Mouse (Mus musculus) naive thymus-derived CD4-positive, alpha-beta T cell, adult 2 months (primary cell): ENCODE data around the gene Pdlim4.
"Not testable (repeated sequence)": the region's sequence is repeated elsewhere in the genome, so short reads cannot be mapped to it uniquely, and the experiment has no call there.

Source experiments
- DNase-seq: peaks from one replicate; pipeline ENCODE4 v3.0.0-alpha.2; 2011; ENCODE audit warnings: low read depth

Pdlim4 gene

GRCm38 (mm10) chr11:54062086-54062752 lies 6.6 kb downstream of the Pdlim4 start:
- no peak for DNase-seq

- DNase-seq: no peak
Observed at GRCm38 (mm10) chr11:54060316-54060715, 8.5 kb downstream of the Pdlim4 start.

GRCm38 (mm10) chr11:54059526-54059925 lies 9.3 kb downstream of the Pdlim4 start:
- DNase-seq: peak; percentile 15

- DNase-seq: no peak
Observed at GRCm38 (mm10) chr11:54058643-54059042, 10.2 kb downstream of the Pdlim4 start.

DNA sequence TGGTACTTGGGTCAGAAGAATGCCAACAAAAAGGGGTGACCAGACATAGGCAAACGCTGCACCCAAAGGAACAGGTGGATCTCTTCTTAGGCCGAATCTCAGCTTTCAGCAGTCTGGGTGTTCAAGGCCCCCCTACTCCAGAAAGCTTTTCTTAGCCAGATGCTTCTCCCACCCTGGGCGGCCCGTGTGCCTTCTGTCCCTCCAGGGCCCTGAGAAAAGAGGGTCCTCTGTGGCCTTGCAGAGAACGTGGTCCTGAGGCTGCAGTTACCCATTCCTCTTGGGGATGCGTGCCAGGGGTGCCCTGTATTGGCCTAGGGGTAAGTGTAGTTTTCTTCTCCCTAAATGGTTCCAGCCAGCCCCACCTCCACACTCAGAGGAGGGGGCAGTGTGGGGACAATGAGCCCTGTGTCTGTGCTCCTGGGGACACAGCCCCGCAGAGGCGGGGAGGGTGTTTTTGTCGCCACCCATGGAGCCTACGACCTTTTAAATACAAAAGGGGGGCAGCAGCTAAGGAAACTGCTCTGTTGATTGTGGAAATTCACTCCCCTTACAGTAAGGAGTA lies 10.7 kb downstream of the Pdlim4 start:
- DNase-seq: no peak

- DNase-seq: no peak
Observed at GRCm38 (mm10) chr11:54057428-54057827, 11.4 kb downstream of the Pdlim4 start.

- peak; percentile 47 for DNase-seq
Observed at GRCm38 (mm10) chr11:54056132-54056531, 12.7 kb downstream of the Pdlim4 start.

- peak; percentile 76 for DNase-seq
Observed at GRCm38 (mm10) chr11:54054257-54054656, 14.6 kb downstream of the Pdlim4 start.

GRCm38 (mm10) chr11:54053090-54053489 lies 15.7 kb downstream of the Pdlim4 start:
- no peak for DNase-seq

- no peak for DNase-seq
Observed at GRCm38 (mm10) chr11:54052128-54052527, 16.7 kb downstream of the Pdlim4 start.

GRCm38 (mm10) chr11:54051161-54051560 lies 17.7 kb downstream of the Pdlim4 start:
- no peak for DNase-seq

- DNase-seq: no peak
Observed at GRCm38 (mm10) chr11:54050205-54050604, 18.6 kb downstream of the Pdlim4 start.

GRCm38 (mm10) chr11:54040676-54041075 lies 28.1 kb downstream of the Pdlim4 start:
- no peak for DNase-seq

DNA sequence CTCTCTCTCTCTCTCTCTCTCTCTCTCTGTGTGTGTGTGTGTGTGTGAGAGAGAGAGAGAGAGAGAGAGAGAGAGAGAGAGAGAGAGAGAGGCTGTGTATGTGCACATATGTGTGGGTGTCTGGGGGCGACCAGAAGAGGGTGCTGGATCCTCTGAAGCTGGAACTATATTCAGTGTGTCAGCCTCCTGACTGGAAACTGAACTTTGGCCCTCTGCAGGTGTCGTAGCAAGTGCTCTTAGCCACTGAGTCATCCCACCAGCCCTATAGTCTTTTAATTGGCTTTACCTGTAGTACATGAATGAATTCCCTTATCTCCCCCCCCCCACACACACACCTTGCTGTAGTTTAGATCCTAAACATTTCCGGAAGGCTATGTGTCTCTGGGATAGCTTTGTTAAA lies 35.9 kb downstream of the Pdlim4 start:
- DNase-seq: not testable (repeated sequence)

DNA sequence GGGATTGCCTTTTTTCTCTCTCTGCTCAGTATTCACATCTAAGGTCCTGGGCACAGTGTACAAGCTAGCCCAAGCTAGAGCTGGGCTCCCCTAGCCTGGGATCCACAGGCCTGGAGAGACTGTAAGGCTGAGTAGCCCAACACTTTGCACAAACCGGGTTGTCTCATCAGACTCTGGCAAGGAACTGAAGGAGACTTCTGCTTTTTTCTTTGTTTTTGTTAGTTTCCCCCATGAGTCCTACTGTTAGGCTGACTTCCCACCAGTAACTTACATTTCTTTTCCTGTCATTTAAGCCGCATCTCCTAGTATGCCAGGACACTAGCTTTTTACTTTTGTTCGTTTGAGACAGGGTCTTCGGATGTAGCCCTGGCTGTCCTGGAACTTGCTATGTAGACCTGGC lies 39.8 kb downstream of the Pdlim4 start:
- DNase-seq: no peak

DNA sequence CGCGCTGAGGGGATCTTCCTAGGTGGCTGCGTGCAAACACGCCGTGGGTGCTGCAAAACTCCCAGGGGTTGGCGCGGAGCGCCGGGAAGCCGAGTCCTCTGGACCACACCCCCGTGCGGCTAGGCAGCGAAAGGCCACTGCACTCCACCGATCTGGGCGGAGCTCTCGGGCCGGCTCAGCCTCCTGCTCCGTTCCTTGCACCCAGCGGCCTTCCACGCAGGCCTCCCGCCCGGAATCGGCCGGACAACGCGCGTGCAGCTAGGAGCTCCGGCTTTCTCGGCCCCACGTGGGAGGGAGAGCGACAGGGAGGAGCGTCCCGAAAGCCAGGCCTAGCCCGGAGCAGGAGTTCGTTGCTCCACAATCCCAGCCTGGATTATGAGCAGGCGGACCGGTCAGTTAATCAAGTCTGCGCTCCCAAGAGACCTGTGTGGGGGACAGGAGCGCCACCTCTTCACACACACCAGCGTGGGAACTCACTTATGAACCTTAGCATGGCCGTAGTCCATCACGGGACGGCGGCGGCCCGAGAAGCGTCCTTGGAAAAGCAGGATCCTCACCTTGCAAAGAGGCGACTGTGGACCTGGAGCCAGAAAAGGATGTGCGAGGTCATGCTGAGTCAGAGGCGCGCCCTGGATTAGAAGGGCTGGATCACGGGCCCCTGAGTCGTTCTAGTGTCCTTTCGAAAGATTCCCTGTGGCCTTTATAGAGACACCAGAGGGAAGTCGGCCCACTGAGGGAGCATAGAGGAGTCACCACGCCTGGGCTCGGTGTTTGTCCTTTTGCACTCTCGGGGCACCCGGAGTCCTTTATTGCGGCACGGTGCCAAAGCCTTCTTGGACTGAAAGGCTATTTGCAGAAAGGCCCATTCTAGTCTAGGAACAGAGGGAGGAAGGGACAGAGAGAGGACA lies 40.5 kb downstream of the Pdlim4 start, which contains the start of gene Slc22a4:
Slc22a4 (minus strand) TSS at position 47 of the 908 bp plus-strand sequence.
- peak; percentile 40 for DNase-seq

DNA sequence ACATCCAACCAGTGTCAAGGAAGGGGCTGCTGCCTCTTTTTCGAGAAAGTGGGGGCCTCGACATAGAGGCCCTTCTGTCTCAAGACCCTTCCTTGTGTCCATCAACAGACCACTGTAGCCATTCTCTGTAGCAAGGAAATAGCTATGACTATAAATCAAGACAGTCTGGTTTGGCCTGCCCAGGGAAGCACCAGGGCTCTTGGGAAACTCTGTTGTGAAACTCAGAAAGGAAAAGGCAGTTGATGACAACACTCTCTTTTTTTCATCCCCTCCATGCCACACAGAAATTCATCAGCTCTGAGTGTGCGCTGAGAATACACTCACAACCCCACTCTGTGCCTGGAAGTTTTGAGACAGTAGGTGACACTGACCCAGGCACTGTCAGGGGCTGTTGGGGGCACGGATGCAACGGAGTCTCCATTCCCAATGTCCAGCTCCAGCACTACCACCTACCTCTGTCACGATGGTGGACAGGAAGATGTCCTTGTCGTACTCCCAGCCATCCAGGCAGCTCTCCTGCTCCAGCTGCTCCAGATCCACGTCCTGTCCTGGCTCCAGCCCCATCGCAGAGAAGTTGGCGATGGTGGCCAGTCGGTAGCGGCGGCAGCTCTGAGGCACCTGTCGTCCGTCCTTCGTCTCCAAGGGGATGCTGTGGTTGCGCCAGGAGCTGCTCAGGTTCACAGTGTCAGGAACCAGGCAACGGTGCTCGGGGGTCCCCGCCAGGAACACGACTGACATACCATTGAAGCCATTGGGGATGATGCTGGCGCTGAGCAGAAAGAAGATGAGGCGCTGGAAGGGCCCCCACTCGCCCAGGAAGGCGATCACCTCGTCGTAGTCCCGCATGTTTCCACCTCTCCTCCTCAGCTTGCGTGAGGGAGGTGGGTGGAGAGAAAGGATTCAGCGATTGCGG lies 41.4 kb downstream of the Pdlim4 start:
- DNase-seq: no peak

DNA sequence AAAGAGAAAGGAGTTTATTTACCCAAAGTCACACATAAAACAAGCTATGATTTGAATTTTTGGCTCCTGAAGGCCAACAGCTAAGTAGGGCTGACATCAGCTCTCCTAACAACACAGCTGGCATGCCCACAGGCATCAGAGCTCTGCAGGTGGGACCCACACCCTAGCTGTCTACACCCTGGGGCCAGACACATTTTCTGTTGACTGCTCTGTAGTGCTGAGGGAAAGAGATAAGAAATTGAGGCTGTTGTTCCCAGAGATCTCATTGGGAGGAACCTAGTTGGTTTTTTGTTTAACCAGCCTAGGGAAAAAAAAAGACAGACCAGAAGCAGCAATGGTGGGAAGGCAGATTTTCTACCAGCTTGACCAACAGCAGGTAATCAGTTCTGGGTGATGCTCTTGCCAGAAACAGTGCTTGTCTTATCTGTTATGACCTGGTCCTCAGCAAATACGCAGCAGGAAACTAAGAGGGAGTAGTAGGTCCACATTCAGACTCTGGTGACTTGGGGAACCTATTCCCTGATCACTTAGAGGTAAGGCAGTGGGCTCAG lies 42.2 kb downstream of the Pdlim4 start:
- no peak for DNase-seq

GRCm38 (mm10) chr11:54021396-54022093 lies 47.3 kb downstream of the Pdlim4 start:
- DNase-seq: no peak

DNA sequence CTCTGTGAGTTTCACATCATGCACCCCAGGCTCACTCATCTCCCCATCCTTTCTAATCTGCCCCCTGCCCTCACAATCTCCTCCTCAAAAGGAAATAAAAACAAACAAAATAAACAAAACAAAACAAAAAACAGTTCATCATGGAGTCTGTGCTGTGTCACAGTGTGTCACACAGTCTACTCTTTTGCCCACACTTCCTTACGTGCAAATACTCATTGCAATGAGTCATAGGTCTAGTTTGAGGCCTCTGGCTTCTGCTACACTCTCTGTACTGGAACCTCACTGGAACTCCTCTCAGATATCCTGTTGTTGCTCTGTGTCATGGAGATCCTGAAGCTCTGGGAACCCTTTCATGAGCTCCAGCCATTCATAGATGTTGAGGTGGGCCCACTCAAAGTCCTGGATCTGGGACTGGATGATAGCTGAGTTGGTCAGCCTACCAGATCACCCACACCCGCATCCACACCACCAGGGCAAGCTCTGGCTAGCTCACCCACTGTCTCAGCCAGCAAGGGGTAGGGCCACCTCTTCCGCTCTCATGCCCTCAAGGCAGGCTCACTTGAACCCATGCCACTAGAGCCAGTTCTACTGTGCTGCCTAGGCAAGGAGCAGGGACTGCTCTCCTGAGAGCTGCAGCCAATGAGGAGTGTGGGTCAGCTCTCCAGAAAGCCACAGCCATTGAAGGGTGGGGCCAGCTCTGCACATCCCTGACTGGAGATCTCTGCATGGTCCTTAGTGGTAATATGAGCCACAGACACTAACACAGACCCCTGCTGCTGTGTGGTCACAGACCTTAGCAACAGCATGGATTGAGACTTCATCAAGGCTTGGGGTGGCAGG lies 49.7 kb downstream of the Pdlim4 start:
- no peak for DNase-seq
